Mouse (Mus musculus): ENCODE results near the gene Sdhaf3. TPM values are rescaled to one million over a fixed set of nuclear protein-coding genes. Genes with fewer than 3 reads are reported as not detected.
"Not testable (repeated sequence)": the region's sequence is repeated elsewhere in the genome, so short reads cannot be mapped to it uniquely, and the experiment has no call there.

The Sdhaf3 gene
- polyA plus RNA-seq, 1 experiment = 3.4 TPM

GRCm38 (mm10) chr6:6947650-6948049 lies 8.2 kb upstream of the Sdhaf3 start:
- DNase-seq (ENCODE audit: low read depth) = no peak
- TF ChIP-seq CTCF (IDR thresholded peaks at IDR 0.05; ENCODE audit: borderline replicate concordance, extremely low read depth, insufficient read depth, insufficient read length) = no peak
- TF ChIP-seq POLR2A (IDR thresholded peaks at IDR 0.05; ENCODE audit: borderline replicate concordance, extremely low read depth, insufficient read depth, insufficient read length, poor library complexity, severe bottlenecking) = no peak

GRCm38 (mm10) chr6:6955395-6955763 lies 425 bp upstream of the Sdhaf3 start:
- TF ChIP-seq CTCF (IDR thresholded peaks at IDR 0.05; ENCODE audit: borderline replicate concordance, extremely low read depth, insufficient read depth, insufficient read length) (no peak), POLR2A (IDR thresholded peaks at IDR 0.05; ENCODE audit: borderline replicate concordance, extremely low read depth, insufficient read depth, insufficient read length, poor library complexity, severe bottlenecking) (no peak)
- no peak for DNase-seq (ENCODE audit: low read depth)

GRCm38 (mm10) chr6:6959234-6959633 lies 3.4 kb downstream of the Sdhaf3 start:
- not testable (repeated sequence) for DNase-seq (ENCODE audit: low read depth)

GRCm38 (mm10) chr6:6997226-6997946 lies 41.6 kb downstream of the Sdhaf3 start:
- no peak for TF ChIP-seq POLR2A (IDR thresholded peaks at IDR 0.05; ENCODE audit: borderline replicate concordance, extremely low read depth, insufficient read depth, insufficient read length, poor library complexity, severe bottlenecking)
- TF ChIP-seq CTCF (IDR thresholded peaks at IDR 0.05; ENCODE audit: borderline replicate concordance, extremely low read depth, insufficient read depth, insufficient read length) = no peak

GRCm38 (mm10) chr6:6997956-6998355 lies 42.2 kb downstream of the Sdhaf3 start:
- TF ChIP-seq POLR2A (IDR thresholded peaks at IDR 0.05; ENCODE audit: borderline replicate concordance, extremely low read depth, insufficient read depth, insufficient read length, poor library complexity, severe bottlenecking) (no peak), CTCF (IDR thresholded peaks at IDR 0.05; ENCODE audit: borderline replicate concordance, extremely low read depth, insufficient read depth, insufficient read length) (no peak)
- no peak for DNase-seq (ENCODE audit: low read depth)

More at GRCm38 (mm10) chr6:6997226-6997946, 41.6 kb downstream of the Sdhaf3 start:
- no peak for DNase-seq (ENCODE audit: low read depth)

- no peak for TF ChIP-seq CTCF (IDR thresholded peaks at IDR 0.05; ENCODE audit: borderline replicate concordance, extremely low read depth, insufficient read depth, insufficient read length)
- no peak for DNase-seq (ENCODE audit: low read depth)
Measured at GRCm38 (mm10) chr6:6999015-6999414, 43.2 kb downstream of the Sdhaf3 start.

GRCm38 (mm10) chr6:7003085-7003484 lies 47.3 kb downstream of the Sdhaf3 start:
- TF ChIP-seq POLR2A (IDR thresholded peaks at IDR 0.05; ENCODE audit: borderline replicate concordance, extremely low read depth, insufficient read depth, insufficient read length, poor library complexity, severe bottlenecking) (no peak), CTCF (IDR thresholded peaks at IDR 0.05; ENCODE audit: borderline replicate concordance, extremely low read depth, insufficient read depth, insufficient read length) (no peak)
- DNase-seq (ENCODE audit: low read depth) = peak; percentile 19

- TF ChIP-seq CTCF (IDR thresholded peaks at IDR 0.05; ENCODE audit: borderline replicate concordance, extremely low read depth, insufficient read depth, insufficient read length) (peak; percentile 52; the same call in 1 of the 2 replicates), POLR2A (IDR thresholded peaks at IDR 0.05; ENCODE audit: borderline replicate concordance, extremely low read depth, insufficient read depth, insufficient read length, poor library complexity, severe bottlenecking) (no peak)
- DNase-seq (ENCODE audit: low read depth) = peak; percentile 53
Measured at GRCm38 (mm10) chr6:7004005-7004404, 48.2 kb downstream of the Sdhaf3 start.

- TF ChIP-seq CTCF (IDR thresholded peaks at IDR 0.05; ENCODE audit: borderline replicate concordance, extremely low read depth, insufficient read depth, insufficient read length) (no peak), POLR2A (IDR thresholded peaks at IDR 0.05; ENCODE audit: borderline replicate concordance, extremely low read depth, insufficient read depth, insufficient read length, poor library complexity, severe bottlenecking) (no peak)
Measured at GRCm38 (mm10) chr6:7038087-7038486, 82.3 kb downstream of the Sdhaf3 start.

GRCm38 (mm10) chr6:7038835-7039234 lies 83.0 kb downstream of the Sdhaf3 start:
- no peak for TF ChIP-seq POLR2A (IDR thresholded peaks at IDR 0.05; ENCODE audit: borderline replicate concordance, extremely low read depth, insufficient read depth, insufficient read length, poor library complexity, severe bottlenecking)
- no peak for TF ChIP-seq CTCF (IDR thresholded peaks at IDR 0.05; ENCODE audit: borderline replicate concordance, extremely low read depth, insufficient read depth, insufficient read length)
- DNase-seq (ENCODE audit: low read depth) = no peak

More at GRCm38 (mm10) chr6:7038087-7038486, 82.3 kb downstream of the Sdhaf3 start:
- no peak for DNase-seq (ENCODE audit: low read depth)

GRCm38 (mm10) chr6:7041912-7042311 lies 86.1 kb downstream of the Sdhaf3 start:
- DNase-seq (ENCODE audit: low read depth) = no peak
- TF ChIP-seq POLR2A (IDR thresholded peaks at IDR 0.05; ENCODE audit: borderline replicate concordance, extremely low read depth, insufficient read depth, insufficient read length, poor library complexity, severe bottlenecking) (no peak), CTCF (IDR thresholded peaks at IDR 0.05; ENCODE audit: borderline replicate concordance, extremely low read depth, insufficient read depth, insufficient read length) (no peak)

- DNase-seq (ENCODE audit: low read depth) = no peak
- TF ChIP-seq POLR2A (IDR thresholded peaks at IDR 0.05; ENCODE audit: borderline replicate concordance, extremely low read depth, insufficient read depth, insufficient read length, poor library complexity, severe bottlenecking) (no peak), CTCF (IDR thresholded peaks at IDR 0.05; ENCODE audit: borderline replicate concordance, extremely low read depth, insufficient read depth, insufficient read length) (no peak)
Measured at GRCm38 (mm10) chr6:7062819-7063218, 107.0 kb downstream of the Sdhaf3 start.
